Mouse (Mus musculus): Measurements from ENCODE around the gene Abr. TPM values are rescaled to one million over a fixed set of nuclear protein-coding genes. Genes with fewer than 3 reads are reported as not detected.

Gene Abr
- total and polyA plus RNA-seq, 3 experiments = 3.8 to 8.8 TPM; not detected in 1

DNA sequence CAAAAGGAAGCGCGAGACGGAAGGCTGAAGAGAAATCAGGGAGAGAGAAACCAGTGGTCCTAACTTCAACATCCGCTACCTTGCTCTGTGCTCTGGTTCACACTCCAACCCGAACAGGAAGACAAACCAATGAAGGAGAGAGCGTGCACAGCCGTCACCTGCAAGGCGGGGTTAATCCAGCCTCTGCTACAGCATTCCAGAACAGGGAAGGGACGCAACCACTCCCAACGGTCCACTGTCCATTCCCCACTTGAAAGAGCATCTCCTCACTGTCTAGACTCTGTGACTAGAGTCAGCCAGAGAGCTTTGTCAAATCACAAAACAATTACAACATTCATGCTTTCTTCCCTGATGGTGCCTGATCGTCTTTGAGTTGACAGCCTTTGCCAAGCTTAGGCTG is 229.1 kb downstream of the Abr start:
- Histone ChIP-seq H3K4me3 (ENCODE audit: control insufficient read depth in 1 of 2, insufficient read depth in 1 of 2, low read depth in 2 of 2, low read length in 2 of 2) (no peak overlapping the region), H3K79me2 (ENCODE audit: control insufficient read depth, insufficient read depth, low read length, poor library complexity) (peaks cover 47% of the 10 kb centered on the region), H3K27ac (ENCODE audit: control insufficient read depth, low read depth, low read length) (no peak overlapping the region), H3K36me3 (ENCODE audit: control insufficient read depth in 1 of 2, insufficient read depth in 2 of 2, low read length in 2 of 2) (peaks cover 11 to 16% of the 10 kb centered on the region in 2 experiments), H3K9ac (ENCODE audit: control insufficient read depth, low read depth, low read length, poor library complexity, severe bottlenecking) (no peak overlapping the region), H3K4me1 (ENCODE audit: control insufficient read depth in 1 of 2, insufficient read depth in 2 of 2, low read length in 2 of 2) (peaks cover 14 to 17% of the 10 kb centered on the region in 2 experiments), H3K9me3 (replicated peaks; ENCODE audit: insufficient read depth, low read length) (no peaks in the 10 kb centered on the region), H3K27me3 (ENCODE audit: control insufficient read depth in 1 of 2, insufficient read depth in 2 of 2, low read length in 2 of 2) (no peaks in the 10 kb centered on the region)
- TF ChIP-seq ZKSCAN1 (IDR thresholded peaks at IDR 0.05; ENCODE audit: low read depth, low read length) = no peak
- TF ChIP-seq MAFK (IDR thresholded peaks at IDR 0.05; ENCODE audit: borderline replicate concordance, low read depth, low read length) = no peak
- no peak for TF ChIP-seq EP300 (IDR thresholded peaks at IDR 0.05; ENCODE audit: low read depth in 1 of 2, low read length in 2 of 2)
- no peak for TF ChIP-seq POLR2AphosphoS2 (IDR thresholded peaks at IDR 0.05; ENCODE audit: low read length)
- TF ChIP-seq BHLHE40 (IDR thresholded peaks at IDR 0.05; ENCODE audit: borderline replicate concordance, low read depth, low read length) = no peak
- TF ChIP-seq USF1 (IDR thresholded peaks at IDR 0.05; ENCODE audit: low read depth, low read length) = no peak
- no peak for TF ChIP-seq MYC (IDR thresholded peaks at IDR 0.05; ENCODE audit: low read depth, low read length)
- no peak for TF ChIP-seq RAD21 (IDR thresholded peaks at IDR 0.05; ENCODE audit: low read depth, low read length)
- no peak for TF ChIP-seq ZMIZ1 (IDR thresholded peaks at IDR 0.05; ENCODE audit: low read depth, low read length)
- no peak for TF ChIP-seq MAZ (IDR thresholded peaks at IDR 0.05; ENCODE audit: low read depth, low read length)
- no peak for TF ChIP-seq HCFC1 (IDR thresholded peaks at IDR 0.05; ENCODE audit: low read depth, low read length)
- no peak for TF ChIP-seq GABPA (IDR thresholded peaks at IDR 0.05; ENCODE audit: low read depth, low read length)
- TF ChIP-seq E2F4 (IDR thresholded peaks at IDR 0.05; ENCODE audit: borderline replicate concordance, low read depth, low read length) = no peak
- no peak for DNase-seq (ENCODE audit: low read depth, low spot score)

DNA sequence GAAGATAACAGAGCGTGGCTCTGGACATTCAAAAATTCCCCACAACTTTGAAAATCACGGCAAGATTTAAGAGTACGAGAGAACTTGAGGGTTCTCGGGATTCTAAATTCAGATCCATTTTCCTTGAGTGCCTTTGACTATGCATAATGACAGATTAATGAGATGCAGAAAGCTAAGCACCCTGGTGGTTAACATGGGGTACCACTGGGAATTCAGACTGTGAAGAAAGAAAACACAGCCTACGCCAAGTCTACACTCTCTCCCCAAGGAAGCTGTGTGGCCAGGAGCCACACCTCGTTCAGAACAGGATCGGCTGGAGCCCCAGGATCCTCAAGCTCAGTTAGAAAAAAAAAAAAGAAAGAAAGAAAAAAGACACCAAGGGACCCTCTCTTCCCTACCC is 229.6 kb downstream of the Abr start:
- TF ChIP-seq GABPA (IDR thresholded peaks at IDR 0.05; ENCODE audit: low read depth, low read length) = no peak
- TF ChIP-seq MAX (IDR thresholded peaks at IDR 0.05; ENCODE audit: low read length) = no peak
- no peak for TF ChIP-seq ETS1 (IDR thresholded peaks at IDR 0.05; ENCODE audit: low read depth, low read length)
- no peak for TF ChIP-seq UBTF (IDR thresholded peaks at IDR 0.05; ENCODE audit: borderline replicate concordance, insufficient read depth, low read depth, low read length)
- no peak for TF ChIP-seq KAT2A (conservative IDR thresholded peaks at IDR 0.05; ENCODE audit: low read depth, low read length)
- no peak for TF ChIP-seq CTCF (IDR thresholded peaks at IDR 0.05 in 2 of 3, conservative IDR thresholded peaks at IDR 0.05 in 1 of 3; ENCODE audit: control insufficient read depth in 1 of 3, insufficient read depth in 1 of 3, low read depth in 2 of 3, low read length in 3 of 3, poor library complexity in 1 of 3, severe bottlenecking in 1 of 3)
- no peak for TF ChIP-seq MAZ (IDR thresholded peaks at IDR 0.05; ENCODE audit: low read depth, low read length)
- no peak for TF ChIP-seq ZNF384 (IDR thresholded peaks at IDR 0.05; ENCODE audit: low read depth, low read length)
- no peak for TF ChIP-seq CHD1 (IDR thresholded peaks at IDR 0.05; ENCODE audit: low read depth, low read length)
- Histone ChIP-seq H3K4me1 (ENCODE audit: control insufficient read depth in 1 of 2, insufficient read depth in 2 of 2, low read length in 2 of 2) (peaks cover 14 to 17% of the 10 kb centered on the region in 2 experiments), H3K9me3 (replicated peaks; ENCODE audit: insufficient read depth, low read length) (no peaks in the 10 kb centered on the region), H3K27ac (ENCODE audit: control insufficient read depth, low read depth, low read length) (no peak overlapping the region), H3K36me3 (ENCODE audit: control insufficient read depth in 1 of 2, insufficient read depth in 2 of 2, low read length in 2 of 2) (peaks cover 11 to 16% of the 10 kb centered on the region in 2 experiments), H3K4me3 (ENCODE audit: control insufficient read depth in 1 of 2, insufficient read depth in 1 of 2, low read depth in 2 of 2, low read length in 2 of 2) (no peak overlapping the region), H3K27me3 (ENCODE audit: control insufficient read depth in 1 of 2, insufficient read depth in 2 of 2, low read length in 2 of 2) (no peaks in the 10 kb centered on the region), H3K9ac (ENCODE audit: control insufficient read depth, low read depth, low read length, poor library complexity, severe bottlenecking) (no peak overlapping the region), H3K79me2 (ENCODE audit: control insufficient read depth, insufficient read depth, low read length, poor library complexity) (peaks cover 44% of the 10 kb centered on the region)
- DNase-seq (ENCODE audit: low read depth, low spot score) = no peak

Data from MEL (cell line).